Comparison of ENCODE assay signal across 8 mouse cellular contexts in the genomic region with DNA sequence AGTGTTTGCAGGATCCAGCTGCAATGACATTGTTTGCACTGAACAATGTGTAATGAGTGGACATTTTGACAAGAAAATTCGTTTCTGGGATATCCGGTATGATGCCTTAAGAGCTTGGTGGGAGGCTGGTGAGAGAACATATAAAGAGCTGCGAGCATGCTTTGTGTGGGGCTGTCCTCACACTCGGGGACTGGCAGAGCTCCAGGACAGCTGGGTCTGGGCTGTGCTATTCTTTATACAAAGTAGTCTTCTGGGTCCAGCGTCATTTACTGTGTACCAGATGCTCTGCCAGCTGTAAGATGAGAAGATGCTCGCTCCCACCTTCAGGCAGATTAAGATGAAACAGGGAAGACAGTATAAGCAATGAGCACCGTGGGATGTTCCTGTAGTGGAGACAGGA. TPM values are rescaled to one million over a fixed set of nuclear protein-coding genes. Genes with fewer than 3 reads are reported as not detected.
DNase-seq lines count a peak whose midpoint lies in the region; ATAC-seq and TF ChIP-seq lines count a peak whose summit lies in the region.

No protein-coding gene starts in this region.

- 68% methylated on average over 7 of the region's 7 CpGs for WGBS in hindbrain, embryonic 13.5 days
- 88% methylated on average over 7 of the region's 7 CpGs for WGBS in hindbrain, embryonic 10.5 days
- 59% methylated on average over 7 of the region's 7 CpGs for WGBS in forebrain, postnatal 0 days
- 55% methylated on average over 7 of the region's 7 CpGs for WGBS in intestine, embryonic 14.5 days
- WGBS in neural tube, embryonic 13.5 days = 64% methylated on average over 7 of the region's 7 CpGs

- H3K27ac ChIP-seq in hindbrain, embryonic 13.5 days = peak overlapping the region; percentile 56; the same call in 1 of the 2 replicates
- H3K27ac ChIP-seq in hindbrain, embryonic 10.5 days = no peak overlapping the region
- H3K27ac ChIP-seq in forebrain, postnatal 0 days (ENCODE audit: low read depth, low read length) = 0 out of 2 replicates have a peak overlapping the region, but pooled peaks have one; percentile 35
- H3K27ac ChIP-seq in intestine, embryonic 14.5 days (ENCODE audit: low read depth) = peak overlapping the region; percentile 70
- H3K27ac ChIP-seq in neural tube, embryonic 13.5 days (replicated peaks) = peak overlapping the region; percentile 69

- no peak overlapping the region for H3K4me2 ChIP-seq in hindbrain, embryonic 13.5 days
- H3K4me2 ChIP-seq in forebrain, postnatal 0 days (ENCODE audit: low read depth) = no peak overlapping the region
- H3K4me2 ChIP-seq in intestine, embryonic 14.5 days (ENCODE audit: low read length) = no peak overlapping the region
- no peak overlapping the region for H3K4me2 ChIP-seq in neural tube, embryonic 13.5 days

- no peaks in the 10 kb centered on the region for H3K4me1 ChIP-seq in hindbrain, embryonic 13.5 days (replicated peaks)
- H3K4me1 ChIP-seq in hindbrain, embryonic 10.5 days (replicated peaks) = no peaks in the 10 kb centered on the region
- no peaks in the 10 kb centered on the region for H3K4me1 ChIP-seq in forebrain, postnatal 0 days (ENCODE audit: insufficient read depth)
- peaks cover 3% of the 10 kb centered on the region; the same call in 1 of the 2 replicates for H3K4me1 ChIP-seq in intestine, embryonic 14.5 days (replicated peaks; ENCODE audit: control insufficient read depth, insufficient read depth, low read length)
- H3K4me1 ChIP-seq in neural tube, embryonic 13.5 days (replicated peaks) = peaks cover 9% of the 10 kb centered on the region; the same call in 1 of the 2 replicates

- no peaks in the 10 kb centered on the region for H3K27me3 ChIP-seq in hindbrain, embryonic 13.5 days
- no peaks in the 10 kb centered on the region for H3K27me3 ChIP-seq in hindbrain, embryonic 10.5 days (ENCODE audit: insufficient read depth, poor library complexity, severe bottlenecking)
- no peaks in the 10 kb centered on the region for H3K27me3 ChIP-seq in forebrain, postnatal 0 days (ENCODE audit: insufficient read depth, low read length)
- H3K27me3 ChIP-seq in intestine, embryonic 14.5 days (replicated peaks; ENCODE audit: control insufficient read depth, insufficient read depth, low read length) = no peaks in the 10 kb centered on the region
- no peaks in the 10 kb centered on the region for H3K27me3 ChIP-seq in neural tube, embryonic 13.5 days

- H3K9me3 ChIP-seq in hindbrain, embryonic 13.5 days = no peaks in the 10 kb centered on the region
- H3K9me3 ChIP-seq in hindbrain, embryonic 10.5 days = no peaks in the 10 kb centered on the region
- no peaks in the 10 kb centered on the region for H3K9me3 ChIP-seq in forebrain, postnatal 0 days (ENCODE audit: low read length)
- no peaks in the 10 kb centered on the region for H3K9me3 ChIP-seq in intestine, embryonic 14.5 days (ENCODE audit: control insufficient read depth, low read length)
- H3K9me3 ChIP-seq in neural tube, embryonic 13.5 days = no peaks in the 10 kb centered on the region

- no peak overlapping the region for H3K4me3 ChIP-seq in hindbrain, embryonic 13.5 days
- H3K4me3 ChIP-seq in hindbrain, embryonic 10.5 days = no peak overlapping the region
- no peak overlapping the region for H3K4me3 ChIP-seq in forebrain, postnatal 0 days (ENCODE audit: low read depth, low read length)
- H3K4me3 ChIP-seq in intestine, embryonic 14.5 days (ENCODE audit: low read depth, low read length) = no peak overlapping the region
- H3K4me3 ChIP-seq in neural tube, embryonic 13.5 days = no peak overlapping the region

- TF ChIP-seq CTCF in forebrain, postnatal 0 days (IDR thresholded peaks at IDR 0.05; ENCODE audit: low read depth) = no peak

- H3K36me3 ChIP-seq in hindbrain, embryonic 13.5 days = peaks cover 89% of the 10 kb centered on the region
- peaks cover 93% of the 10 kb centered on the region for H3K36me3 ChIP-seq in hindbrain, embryonic 10.5 days
- peaks cover 89% of the 10 kb centered on the region for H3K36me3 ChIP-seq in forebrain, postnatal 0 days (ENCODE audit: insufficient read depth)
- peaks cover 82% of the 10 kb centered on the region for H3K36me3 ChIP-seq in intestine, embryonic 14.5 days (ENCODE audit: control insufficient read depth, insufficient read depth, low read length)
- peaks cover 87% of the 10 kb centered on the region for H3K36me3 ChIP-seq in neural tube, embryonic 13.5 days

- H3K9ac ChIP-seq in hindbrain, embryonic 13.5 days = no peak overlapping the region
- no peak overlapping the region for H3K9ac ChIP-seq in forebrain, postnatal 0 days
- H3K9ac ChIP-seq in intestine, embryonic 14.5 days (ENCODE audit: low read length) = no peak overlapping the region
- no peak overlapping the region for H3K9ac ChIP-seq in neural tube, embryonic 13.5 days

- no peak for DNase-seq in hindbrain, embryonic 10.5 days (ENCODE audit: low spot score)
- peak; percentile 50 for DNase-seq in forebrain, postnatal 0 days
- DNase-seq in intestine, embryonic 14.5 days (ENCODE audit: low spot score) = peak; percentile 57
- no peak for DNase-seq in spleen, postnatal 14 days (ENCODE audit: low spot score in 2 of 2)
- DNase-seq in urinary bladder, adult 2 months (ENCODE audit: low spot score) = no peak
- no peak for DNase-seq in adrenal gland, postnatal 36 days

- no peak for ATAC-seq in hindbrain, embryonic 13.5 days (ENCODE audit: low FRiP score)
- ATAC-seq in forebrain, postnatal 0 days = peak; percentile 86
- ATAC-seq in intestine, embryonic 14.5 days (replicated peaks; ENCODE audit: low FRiP score, low TSS enrichment, low read depth) = 0 out of 2 replicates have a peak, but pooled peaks have one; percentile 40
- ATAC-seq in neural tube, embryonic 13.5 days (ENCODE audit: low read depth) = peak; percentile 92

RNA-seq across cellular contexts. Expression of gene Sag, which starts 17.2 kb away (rescaled TPM):
- polyA plus RNA-seq in hindbrain, embryonic 13.5 days (2015; fragmentation: Nextera tagmentation; extraction: Ambion mirVana) = 2.5 and 2.9 TPM in 2 replicates
- 2.5 and 3.3 TPM in 2 replicates for polyA plus RNA-seq in hindbrain, embryonic 10.5 days (2016; fragmentation: Nextera tagmentation; extraction: Ambion mirVana)
- total RNA-seq in forebrain, postnatal 0 days (2014; rRNA removed) = 0.76 and 1.3 TPM in 2 replicates
- polyA plus RNA-seq in forebrain, postnatal 0 days (2015; fragmentation: Nextera tagmentation; extraction: Ambion mirVana) = 1.4 and 1.6 TPM in 2 replicates
- 1.8 and 2.0 TPM in 2 replicates for polyA plus RNA-seq in intestine, embryonic 14.5 days (2014; fragmentation: Nextera tagmentation; extraction: Ambion mirVana)
- polyA plus RNA-seq in neural tube, embryonic 13.5 days (2015; fragmentation: Nextera tagmentation; extraction: Ambion mirVana) = 1.5 and 1.8 TPM in 2 replicates
- 0.39 and 0.96 TPM in 2 replicates for polyA plus RNA-seq in urinary bladder, adult 2 months (2012; rRNA removed)
- total RNA-seq in adrenal gland, postnatal 36 days (2021) = 1 to 10 TPM; 1.5 to 3.3 TPM

RNA-seq across cellular contexts. Expression of gene Atg16l1, which starts 30.6 kb away (rescaled TPM):
- polyA plus RNA-seq in hindbrain, embryonic 13.5 days (2015; fragmentation: Nextera tagmentation; extraction: Ambion mirVana) = 64.3 and 65.1 TPM in 2 replicates
- 36.5 and 41.2 TPM in 2 replicates for polyA plus RNA-seq in hindbrain, embryonic 10.5 days (2016; fragmentation: Nextera tagmentation; extraction: Ambion mirVana)
- total RNA-seq in forebrain, postnatal 0 days (2014; rRNA removed) = 70.2 and 98.7 TPM in 2 replicates
- 36.7 and 49.1 TPM in 2 replicates for polyA plus RNA-seq in forebrain, postnatal 0 days (2015; fragmentation: Nextera tagmentation; extraction: Ambion mirVana)
- polyA plus RNA-seq in intestine, embryonic 14.5 days (2014; fragmentation: Nextera tagmentation; extraction: Ambion mirVana) = 32.4 and 33.8 TPM in 2 replicates
- polyA plus RNA-seq in neural tube, embryonic 13.5 days (2015; fragmentation: Nextera tagmentation; extraction: Ambion mirVana) = 56.8 and 65.5 TPM in 2 replicates
- polyA plus RNA-seq in urinary bladder, adult 2 months (2012; rRNA removed) = 32.5 and 36.1 TPM in 2 replicates
- total RNA-seq in adrenal gland, postnatal 36 days (2021) = 10 to 100 TPM; 31.8 to 33.2 TPM

Comparison
In these comparisons a context has a peak if more than half of its experiments do, and no peak if none do; other contexts are left out.
1. DNase-seq: peak in forebrain, postnatal 0 days (single experiment) and intestine, embryonic 14.5 days (single experiment); none in hindbrain, embryonic 10.5 days (single experiment), spleen, postnatal 14 days (0 of 2), urinary bladder, adult 2 months (single experiment) and adrenal gland, postnatal 36 days (0 of 2).